Mouse (Mus musculus) mature B cell (primary cell): ENCODE data around the gene Rgs12.

Experiments
- in situ Hi-C: fragments of 300-500 bp; cut with MboI; formaldehyde crosslinking; loops from 2 replicates; pipeline ENCODE4 v1.14.3; 2019

Rgs12 gene

GRCm38 (mm10) chr5:35079101-35079500 is 129.9 kb downstream of the Rgs12 start:
- in situ Hi-C loops = no loop called here

GRCm38 (mm10) chr5:35084913-35085312 is 135.7 kb downstream of the Rgs12 start:
- in situ Hi-C loops = no loop called here

GRCm38 (mm10) chr5:35088785-35089613 is 139.8 kb downstream of the Rgs12 start:
- in situ Hi-C loops = no loop called here
